Mouse (Mus musculus) Patski (cell line): ENCODE data around the gene Mamdc4. TPM values are rescaled to one million over a fixed set of nuclear protein-coding genes. Genes with fewer than 3 reads are reported as not detected.
A peak's percentile ranks its signal among the peaks of the same experiment; 100 is the strongest.

Source experiments
- ATAC-seq: fragments of 100-300 bp; one replicate; pipeline ENCODE4 v1.8.0; 2021
- CTCF ChIA-PET: fragments of 350-600 bp; sonication (Branson Sonifier 250); formaldehyde crosslinking; loops from one replicate; lab custom pipeline; 2022; ENCODE audit warnings: inconsistent platforms; lab: Charles Lee
- POLR2A ChIA-PET: fragments of 350-600 bp; sonication (Branson Sonifier 250); formaldehyde crosslinking; loops from one replicate; lab custom pipeline; 2022; ENCODE audit warnings: antibody characterized with exemption, inconsistent platforms; lab: Charles Lee
- DNase-seq: peaks from one replicate; pipeline ENCODE4 v3.0.0-alpha.2; 2011; ENCODE audit warnings: low read depth, low spot score
- H3K27me3 ChIP-seq: fragments of 371-371 bp; one replicate; pipeline ENCODE4 v1.5.1; 2021
- CTCF ChIP-seq: fragments of 100-300 bp; IDR thresholded peaks from one replicate; pipeline ENCODE4 v1.5.1; 2021
- in situ Hi-C: fragments of 300-500 bp; cut with MboI; formaldehyde crosslinking; loops from 3 replicates; pipeline ENCODE4 v1.11.1; 2018; ENCODE audit warnings: low pct_unique_long_range_greater_than_20kb, mixed read lengths
- polyA plus RNA-seq: library from polyadenylated mRNA; unstranded; gene quantifications from one replicate; pipeline ENCODE4 v1.2.3, GENCODE M21; 2021

Mamdc4 gene
- polyA plus RNA-seq, 1 experiment from 2014 or later: 15.4 TPM

DNA sequence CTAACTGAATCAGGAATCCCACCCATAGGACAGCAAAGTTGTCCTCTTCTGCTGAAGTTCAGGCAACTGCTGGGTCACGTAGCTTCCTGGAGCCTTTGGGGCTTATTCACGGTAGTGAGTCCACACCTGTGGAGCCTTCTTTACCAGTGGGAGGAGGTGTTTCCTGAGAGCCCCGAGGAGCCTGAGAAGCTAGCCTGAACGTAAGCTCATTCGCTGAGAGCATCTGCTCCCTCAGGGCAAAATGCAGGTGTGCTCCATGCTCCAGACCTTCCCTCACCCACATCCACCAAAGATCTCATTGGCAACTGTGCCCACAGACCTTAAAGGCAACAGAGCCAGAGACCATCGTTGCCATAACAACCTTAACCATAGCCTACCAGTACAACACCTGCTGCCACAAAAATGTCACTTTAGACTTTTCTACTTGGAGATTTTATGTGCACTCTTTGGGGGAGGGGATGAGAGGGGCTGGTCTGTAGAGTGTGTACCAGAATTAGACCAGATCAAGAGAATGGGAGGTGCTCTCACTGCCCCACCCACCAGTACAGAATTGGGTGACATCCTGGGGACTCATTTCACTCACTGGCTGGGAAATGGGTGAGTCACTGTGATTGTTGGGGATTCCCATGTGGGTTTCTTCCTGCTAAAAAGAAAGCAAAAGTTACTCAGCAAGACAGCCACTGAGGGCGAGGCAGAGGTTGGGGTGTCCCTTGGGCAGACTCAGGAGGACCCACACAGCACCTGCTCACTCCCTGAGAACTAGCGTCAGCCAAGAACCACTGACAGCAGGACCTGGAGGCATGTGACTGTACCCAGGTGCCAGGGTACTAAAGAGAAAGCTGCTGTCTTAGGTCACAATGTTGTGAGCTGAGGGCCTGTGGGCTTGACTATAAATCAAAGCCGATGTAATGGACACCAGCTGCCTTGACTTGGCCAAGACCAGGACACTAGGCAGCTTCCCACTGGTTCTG lies 25.3 kb downstream of the Mamdc4 start:
- in situ Hi-C loops: no loop called here
- ATAC-seq: no peak
- no peaks in the 10 kb centered on the region for H3K27me3 ChIP-seq
- TF ChIP-seq CTCF: no peak
- ChIA-PET POLR2A (interaction anchor here (0.9 kb wide), 1 partner anchor 45 kb away, joined by 3 read pairs; no protein-coding TSS in a partner anchor), CTCF (interaction anchor here (1.1 to 5.7 kb wide), 6 partner anchors 9 to 50 kb away, joined by 4 to 35 read pairs (median 4); partner anchors contain the start of gene Edf1)
- DNase-seq: peak; percentile 77

DNA sequence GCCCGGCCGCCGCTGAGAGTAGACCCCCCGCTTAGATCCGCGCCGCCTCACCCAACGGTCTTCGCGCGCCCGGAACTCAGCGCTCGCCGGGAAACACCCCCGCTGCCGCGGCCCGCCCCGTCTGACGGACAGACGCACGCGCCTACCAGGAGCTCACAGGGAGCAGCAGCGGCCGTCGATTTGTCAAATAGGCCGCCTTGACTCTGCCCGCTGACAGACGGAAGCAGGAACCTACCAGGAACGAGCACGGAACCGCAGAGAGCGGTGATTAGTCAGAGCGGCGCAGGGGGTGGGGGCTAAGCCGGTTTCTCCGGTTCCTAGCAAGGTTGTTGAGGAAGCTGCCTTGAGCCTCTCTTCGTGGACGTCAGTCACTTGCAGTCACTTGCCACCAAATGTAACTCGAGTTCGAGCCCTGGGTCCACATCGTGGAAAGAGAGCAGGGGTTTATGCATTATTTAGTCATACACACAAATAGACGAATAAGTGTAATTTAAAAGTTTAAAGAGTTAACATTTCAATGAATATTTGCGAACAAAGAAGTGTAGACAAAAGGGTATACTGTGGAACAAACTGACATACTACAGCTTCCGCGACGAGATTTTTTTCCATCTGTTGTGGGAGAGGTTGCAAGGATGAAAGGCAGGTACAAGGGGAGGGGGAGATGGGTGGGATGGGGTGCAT lies 27.7 kb downstream of the Mamdc4 start, which contains the start of gene Traf2:
TSS of gene Traf2 (minus strand) at position 130 of the 681 bp plus-strand sequence.
- in situ Hi-C loops: no loop called here
- ChIA-PET CTCF (interaction anchor here (1.1 to 5.7 kb wide), 5 partner anchors 9 to 146 kb away, joined by 3 to 35 read pairs (median 5); partner anchors contain the start of gene Edf1), POLR2A (interaction anchor here (0.7 to 2.3 kb wide), 4 partner anchors 10 to 45 kb away, joined by 3 to 9 read pairs (median 6); partner anchors contain the start of genes C8g, Edf1 and Fbxw5)
- ATAC-seq (peak; percentile 99), DNase-seq (peak; percentile 93)
- TF ChIP-seq CTCF: no peak
- no peaks in the 10 kb centered on the region for H3K27me3 ChIP-seq

DNA sequence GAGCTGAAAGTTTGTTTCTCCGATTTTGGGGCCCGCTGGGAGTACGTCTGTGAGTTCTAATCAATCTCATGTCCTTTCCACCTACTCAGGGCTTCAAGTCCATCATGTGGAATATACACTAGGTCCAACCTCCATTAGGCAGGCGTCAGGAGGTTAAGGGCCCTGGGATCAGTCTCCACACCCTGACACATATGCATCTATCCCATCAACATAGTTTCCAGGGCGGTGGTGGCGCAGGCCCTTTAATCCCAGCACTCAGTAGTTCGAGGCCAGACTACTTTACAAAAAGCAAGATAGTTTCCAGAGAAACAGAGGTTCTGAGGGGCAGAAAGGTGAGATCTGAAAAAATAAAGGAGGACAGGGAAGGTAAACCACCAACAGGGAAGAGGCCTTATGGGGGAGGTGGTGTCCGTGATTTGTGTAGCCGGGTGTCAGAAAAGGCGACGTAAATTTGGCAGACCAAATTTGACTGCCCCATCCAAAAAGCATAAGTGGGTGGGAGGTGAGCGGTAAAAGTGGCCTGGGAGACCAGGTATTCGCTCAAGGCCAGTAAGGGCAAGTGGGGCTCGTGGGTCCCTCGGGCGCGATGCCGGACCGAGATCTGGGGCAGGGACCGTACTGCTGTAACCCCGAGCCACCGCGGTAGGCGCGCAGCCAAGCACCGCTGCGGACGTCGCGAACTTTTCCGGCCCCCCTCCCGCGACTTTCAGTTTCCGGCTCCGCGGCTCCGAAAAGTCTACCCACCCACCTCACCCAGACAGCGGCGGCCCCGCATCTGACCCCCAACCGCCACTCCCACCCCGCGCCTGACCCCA lies 28.4 kb downstream of the Mamdc4 start:
- ChIA-PET CTCF (interaction anchor here (1.7 to 5.7 kb wide), 3 partner anchors 12 to 145 kb away, joined by 3 to 35 read pairs (median 9); partner anchors contain the start of gene Edf1), POLR2A (interaction anchor here (1.5 to 2.3 kb wide), 2 partner anchors 8 to 11 kb away, joined by 4 to 9 read pairs; partner anchors contain the start of gene Edf1)
- ATAC-seq (peak; percentile 17), DNase-seq (no peak)
- TF ChIP-seq CTCF: no peak
- in situ Hi-C loops: no loop called here
- H3K27me3 ChIP-seq: no peaks in the 10 kb centered on the region

- in situ Hi-C loops: no loop called here
- POLR2A ChIA-PET: interaction anchor here (2.4 kb wide), 1 partner anchor 15 kb away, joined by 8 read pairs; the partner anchor contains the start of gene Edf1
- no peak for TF ChIP-seq CTCF
- no peak for DNase-seq
- CTCF ChIA-PET: interaction anchor here (1.1 kb wide), 1 partner anchor 8 kb away, joined by 3 read pairs; no protein-coding TSS in a partner anchor
- no peaks in the 10 kb centered on the region for H3K27me3 ChIP-seq
- ATAC-seq: no peak
These were observed 32.8 kb downstream of the Mamdc4 start for GRCm38 (mm10) chr2:25541644-25542367.

GRCm38 (mm10) chr2:25540541-25540948 lies 34.1 kb downstream of the Mamdc4 start:
- ChIA-PET CTCF (no interaction called here), POLR2A (interaction anchor here (0.5 to 2.4 kb wide), 4 partner anchors 13 to 42 kb away, joined by 3 to 8 read pairs (median 4); partner anchors contain the start of genes Edf1 and Fbxw5)
- no peaks in the 10 kb centered on the region for H3K27me3 ChIP-seq
- DNase-seq (peak; percentile 87), ATAC-seq (peak; percentile 66)
- no peak for TF ChIP-seq CTCF
- in situ Hi-C loops: no loop called here

DNA sequence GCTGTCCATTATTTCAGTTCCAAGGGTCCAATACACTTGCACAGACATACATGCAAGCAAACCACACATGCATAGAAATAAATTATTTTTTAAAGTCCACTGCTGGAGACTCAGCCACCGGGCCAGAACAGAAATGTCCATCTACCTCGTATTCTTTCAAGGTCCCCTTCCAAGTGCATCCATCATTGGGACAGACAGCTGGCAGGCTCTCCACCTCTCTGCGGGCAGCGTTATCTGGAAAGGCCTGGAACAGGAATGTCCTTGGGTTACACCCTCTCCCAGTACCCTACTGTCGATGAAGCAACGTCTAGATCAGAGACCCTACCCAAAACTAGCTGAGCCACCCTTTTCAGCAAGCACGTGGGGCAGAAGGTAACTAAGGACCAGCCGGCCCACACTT lies 38.1 kb downstream of the Mamdc4 start:
- POLR2A ChIA-PET: no interaction called here
- DNase-seq: no peak
- ATAC-seq: no peak
- TF ChIP-seq CTCF: no peak
- no peaks in the 10 kb centered on the region for H3K27me3 ChIP-seq
- CTCF ChIA-PET: interaction anchor here (1.0 kb wide), 1 partner anchor 27 kb away, joined by 3 read pairs; no protein-coding TSS in a partner anchor
- in situ Hi-C loops: no loop called here

GRCm38 (mm10) chr2:25534866-25535182 lies 39.8 kb downstream of the Mamdc4 start:
- ChIA-PET POLR2A (interaction anchor here (0.7 to 1.2 kb wide), 2 partner anchors 16 to 333 kb away, joined by 3 read pairs; no protein-coding TSS in a partner anchor), CTCF (no interaction called here)
- H3K27me3 ChIP-seq: no peaks in the 10 kb centered on the region
- TF ChIP-seq CTCF: no peak
- no peak for DNase-seq
- in situ Hi-C loops: no loop called here
- peak; percentile 22 for ATAC-seq

GRCm38 (mm10) chr2:25534178-25534865 lies 40.3 kb downstream of the Mamdc4 start:
- TF ChIP-seq CTCF: no peak
- in situ Hi-C loops: no loop called here
- no peaks in the 10 kb centered on the region for H3K27me3 ChIP-seq
- CTCF ChIA-PET: interaction anchor here (1.0 to 1.7 kb wide), 4 partner anchors 8 to 20 kb away, joined by 3 to 8 read pairs (median 4); no protein-coding TSS in a partner anchor
- ATAC-seq (peak; percentile 90), DNase-seq (peak; percentile 94)
- POLR2A ChIA-PET: interaction anchor here (0.7 to 1.2 kb wide), 3 partner anchors 16 to 334 kb away, joined by 3 read pairs; partner anchors contain the start of gene Edf1
